Mouse (Mus musculus): ENCODE measurements around the gene Cyp2d22. TPM values are rescaled to one million over a fixed set of nuclear protein-coding genes. Genes with fewer than 3 reads are reported as not detected.
"Not testable (repeated sequence)": the region's sequence is repeated elsewhere in the genome, so short reads cannot be mapped to it uniquely, and the experiment has no call there.

Gene Cyp2d22
- total RNA-seq, 2 experiments from 2014 or later = 11.6 to 12.4 TPM

DNA sequence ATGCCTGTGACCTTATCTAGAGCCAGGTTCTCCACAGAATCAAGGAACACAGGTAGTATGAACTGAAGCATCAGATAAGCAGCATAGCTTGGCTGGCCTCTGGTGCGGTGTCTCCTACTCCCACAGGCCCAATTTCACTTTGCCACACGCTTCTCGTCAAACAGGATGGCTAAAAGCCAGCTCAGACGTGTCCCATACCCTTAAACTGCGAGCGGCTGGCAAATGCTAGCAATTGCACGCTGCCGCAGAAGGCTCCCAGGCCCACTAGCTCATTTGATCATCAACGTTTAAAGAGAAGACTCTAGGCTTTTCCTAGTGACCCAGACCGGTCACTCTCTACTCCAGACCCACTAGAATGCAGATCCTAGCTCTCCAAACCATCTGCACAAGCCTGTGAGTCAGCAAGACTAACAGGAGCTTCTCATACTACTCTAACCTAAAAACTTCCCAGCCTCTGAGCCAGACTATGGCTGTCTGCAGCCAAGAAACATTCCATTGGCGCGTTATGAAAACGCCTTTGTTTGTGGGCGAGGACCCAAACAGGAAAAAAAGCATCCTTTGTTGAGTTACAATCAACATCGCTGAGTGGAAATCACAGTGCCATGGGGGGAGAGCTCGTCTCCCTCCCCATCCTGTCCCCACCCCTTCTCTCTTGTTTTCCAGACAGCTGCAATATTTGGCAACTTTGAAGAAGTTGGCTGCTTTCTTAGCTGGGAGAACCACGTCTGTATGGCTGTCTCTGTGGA is 3.5 kb downstream of the Cyp2d22 start:
- DNase-seq (ENCODE audit: low spot score) = peak; percentile 82

GRCm38 (mm10) chr15:82375855-82376254 is 4.2 kb downstream of the Cyp2d22 start:
- no peak for DNase-seq (ENCODE audit: low spot score)

- DNase-seq (ENCODE audit: low spot score) = no peak
Measured at GRCm38 (mm10) chr15:82374437-82374836, 5.6 kb downstream of the Cyp2d22 start.

- DNase-seq (ENCODE audit: low spot score) = no peak
Measured at GRCm38 (mm10) chr15:82372991-82373390, 7.1 kb downstream of the Cyp2d22 start.

DNA sequence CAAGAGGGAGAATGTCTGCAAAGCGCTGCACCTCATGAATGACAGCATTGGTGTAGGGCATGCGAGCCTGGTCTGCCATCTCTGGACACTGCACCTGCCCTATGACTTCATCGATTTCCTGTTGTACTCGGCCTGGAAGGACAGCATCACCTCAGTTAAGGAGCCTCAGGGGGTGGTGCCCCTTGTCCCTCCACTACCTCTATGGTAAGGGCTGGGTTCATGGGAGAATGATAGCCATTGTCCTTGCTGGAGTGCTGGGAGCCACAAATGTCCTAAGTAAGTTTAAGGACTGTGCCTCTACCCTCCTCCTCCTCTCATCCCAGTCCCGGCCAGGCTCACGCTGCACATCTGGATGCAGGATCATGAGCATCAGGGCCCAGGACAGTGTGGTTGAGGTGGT is 7.6 kb downstream of the Cyp2d22 start:
- DNase-seq (ENCODE audit: low spot score) = no peak

DNA sequence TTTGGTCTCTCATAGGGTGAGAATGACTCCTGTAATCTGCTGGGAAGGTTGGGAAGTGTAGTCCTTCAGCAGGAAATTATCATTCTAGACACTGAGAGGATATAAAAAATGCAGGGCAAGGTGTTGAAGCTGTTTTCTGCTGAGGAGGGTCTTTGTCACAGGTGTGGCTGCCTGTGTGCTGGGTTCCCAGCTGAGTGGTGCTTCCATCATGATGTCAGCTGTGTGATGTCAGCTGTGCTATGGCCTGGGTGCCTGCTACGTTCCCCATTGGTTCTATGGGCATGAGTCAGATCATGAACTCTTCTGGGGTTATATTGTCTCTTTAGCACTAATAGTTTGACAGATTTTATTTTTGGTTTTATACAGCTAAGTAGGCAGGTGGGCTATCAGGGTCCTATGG is 11.2 kb downstream of the Cyp2d22 start:
- DNase-seq (ENCODE audit: low spot score) = no peak

DNA sequence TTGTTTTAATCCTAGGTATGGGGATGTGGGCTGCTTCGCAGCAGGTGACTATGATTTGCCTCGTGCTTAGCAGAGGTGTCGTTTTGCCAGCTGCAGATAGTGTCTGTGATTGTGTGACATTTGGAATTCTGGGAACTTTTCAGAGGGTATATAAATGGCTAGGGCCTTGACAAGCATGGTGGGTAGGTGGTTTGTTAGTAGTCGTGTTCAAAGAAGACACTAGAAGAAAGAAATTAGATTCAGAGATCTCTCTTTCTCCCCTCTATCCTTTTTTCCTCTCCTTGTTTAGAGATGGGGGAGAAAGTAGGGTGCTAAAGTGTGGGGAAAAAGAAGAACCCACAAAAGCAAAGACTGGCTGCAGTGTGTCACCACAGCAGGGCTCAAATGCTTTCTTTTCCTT is 11.9 kb downstream of the Cyp2d22 start:
- DNase-seq (ENCODE audit: low spot score) = no peak

GRCm38 (mm10) chr15:82364561-82364960 is 15.5 kb downstream of the Cyp2d22 start:
- not testable (repeated sequence) for DNase-seq (ENCODE audit: low spot score)

DNA sequence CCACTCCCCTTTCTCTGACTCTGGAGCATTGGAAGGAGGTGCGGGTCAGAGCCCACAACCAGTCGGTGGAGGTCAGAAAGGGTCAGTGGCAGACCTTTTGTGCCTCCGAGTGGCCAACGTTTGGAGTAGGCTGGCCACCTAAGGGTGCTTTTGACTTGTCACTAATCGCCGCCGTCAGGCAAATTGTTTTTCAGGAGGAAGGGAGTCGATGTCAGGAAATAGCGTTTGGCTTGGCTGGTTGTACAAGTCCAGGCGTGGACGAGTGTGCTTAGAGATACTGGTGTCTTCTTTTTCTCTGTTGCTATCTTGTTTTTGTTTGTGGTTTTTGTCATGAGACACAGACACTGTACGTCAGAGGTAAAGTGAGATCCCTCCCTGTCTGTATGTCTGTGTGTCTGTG is 16.3 kb downstream of the Cyp2d22 start:
- not testable (repeated sequence) for DNase-seq (ENCODE audit: low spot score)

DNA sequence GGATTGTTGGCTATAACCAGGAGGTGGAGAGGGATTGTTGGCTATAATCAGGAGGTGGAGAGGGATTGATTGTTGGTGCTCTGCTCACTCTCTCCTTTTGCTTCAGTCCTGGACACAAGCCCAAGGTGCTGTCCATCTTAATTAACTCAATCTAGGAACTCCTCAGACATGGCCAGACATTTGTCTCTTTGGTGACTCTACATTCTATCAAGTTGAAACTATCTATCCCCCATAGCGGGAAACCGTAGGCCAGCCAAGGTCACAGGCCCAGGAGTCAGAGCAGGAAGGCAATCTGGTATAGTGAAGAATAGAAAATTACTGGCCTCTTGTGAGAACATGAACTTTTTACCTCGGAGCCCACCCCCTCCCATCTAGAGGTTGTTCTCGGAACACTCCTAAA is 17.8 kb downstream of the Cyp2d22 start:
- no peak for DNase-seq (ENCODE audit: low spot score)

DNA sequence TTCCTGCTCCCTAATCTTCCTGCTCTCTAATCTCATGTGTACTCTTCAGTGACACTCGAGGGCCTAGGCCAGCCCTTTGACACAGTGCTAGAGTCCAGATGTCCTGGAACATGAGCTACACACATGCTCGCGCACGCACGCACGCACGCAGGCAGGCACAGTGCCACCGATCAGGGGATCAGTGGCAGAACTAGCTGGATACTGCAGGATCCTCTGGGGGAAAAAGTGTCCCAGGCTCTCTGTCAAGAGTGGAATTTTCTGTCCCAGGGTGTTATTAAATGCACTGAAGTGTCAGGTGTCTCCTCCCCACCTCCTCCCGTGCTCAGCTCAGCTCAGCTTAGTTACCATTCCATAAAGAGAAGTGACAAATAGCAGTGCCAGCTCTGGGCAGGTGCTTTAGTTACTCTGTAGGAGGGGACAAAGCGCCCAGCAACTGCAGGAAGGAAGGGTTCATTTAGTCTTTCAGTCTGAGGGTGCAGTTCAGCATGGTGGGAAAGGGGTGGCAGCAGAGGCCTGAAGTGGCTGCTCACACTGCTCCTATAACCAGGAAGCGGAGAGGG is 18.5 kb downstream of the Cyp2d22 start:
- peak; percentile 72 for DNase-seq (ENCODE audit: low spot score)

- no peak for DNase-seq (ENCODE audit: low spot score)
Measured at GRCm38 (mm10) chr15:82358431-82359260, 21.4 kb downstream of the Cyp2d22 start.

- DNase-seq (ENCODE audit: low spot score) = peak; percentile 98
Measured at GRCm38 (mm10) chr15:82354126-82354945, 25.7 kb downstream of the Cyp2d22 start, which contains the start of gene Ndufa6. Gene Ndufa6 (minus strand): TSS chr15:82354322.

DNA sequence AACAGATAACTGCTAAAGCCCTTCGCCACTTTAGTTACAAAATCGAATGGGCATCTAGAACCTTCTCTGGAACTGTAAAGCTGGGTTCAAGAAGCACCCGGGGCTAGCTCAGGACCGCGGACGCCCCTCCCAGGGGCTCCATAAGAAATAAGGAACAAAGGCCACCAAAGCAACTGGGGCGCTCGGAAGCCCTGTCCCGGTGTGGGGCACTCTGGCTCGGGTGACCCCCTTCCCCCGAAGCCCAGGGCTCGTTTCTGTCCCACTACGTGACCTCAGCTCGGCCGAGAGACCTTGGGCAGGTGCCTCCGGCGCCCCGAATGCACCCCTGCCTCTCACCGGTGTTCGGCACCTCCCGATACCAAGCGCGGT is 26.3 kb downstream of the Cyp2d22 start:
- no peak for DNase-seq (ENCODE audit: low spot score)

DNA sequence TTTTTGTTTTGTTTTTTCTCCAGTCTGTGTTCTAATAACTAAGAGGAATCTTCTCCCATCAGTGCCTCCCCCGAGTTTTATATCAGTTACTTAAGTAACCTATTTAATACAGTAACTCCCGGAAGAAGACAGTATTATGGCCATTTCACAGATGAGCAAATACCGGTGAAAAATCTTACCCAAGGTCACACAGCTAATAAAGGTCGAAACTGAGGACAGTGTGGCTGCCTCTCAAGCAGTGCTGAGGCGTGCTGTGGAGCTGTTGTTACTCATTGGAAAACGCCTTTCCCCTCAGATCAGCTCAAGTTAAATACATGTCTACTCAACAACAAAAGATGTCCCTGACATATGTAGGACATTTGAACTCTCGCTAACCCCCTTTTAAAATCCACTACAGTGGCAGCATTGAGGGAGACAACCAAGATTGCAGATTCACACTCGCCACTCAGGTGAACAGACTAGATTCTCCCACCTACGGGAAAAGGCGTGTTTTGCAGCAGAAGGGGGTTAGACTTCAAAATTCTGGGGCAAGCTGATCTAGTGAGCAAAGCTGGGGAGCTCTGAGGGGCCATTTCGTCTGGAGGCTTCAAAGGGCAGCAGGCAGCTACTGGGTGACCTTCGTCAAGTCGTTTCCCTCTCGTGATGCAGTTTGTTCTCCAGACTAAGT is 26.8 kb downstream of the Cyp2d22 start:
- no peak for DNase-seq (ENCODE audit: low spot score)

GRCm38 (mm10) chr15:82351480-82351879 is 28.6 kb downstream of the Cyp2d22 start:
- no peak for DNase-seq (ENCODE audit: low spot score)

DNA sequence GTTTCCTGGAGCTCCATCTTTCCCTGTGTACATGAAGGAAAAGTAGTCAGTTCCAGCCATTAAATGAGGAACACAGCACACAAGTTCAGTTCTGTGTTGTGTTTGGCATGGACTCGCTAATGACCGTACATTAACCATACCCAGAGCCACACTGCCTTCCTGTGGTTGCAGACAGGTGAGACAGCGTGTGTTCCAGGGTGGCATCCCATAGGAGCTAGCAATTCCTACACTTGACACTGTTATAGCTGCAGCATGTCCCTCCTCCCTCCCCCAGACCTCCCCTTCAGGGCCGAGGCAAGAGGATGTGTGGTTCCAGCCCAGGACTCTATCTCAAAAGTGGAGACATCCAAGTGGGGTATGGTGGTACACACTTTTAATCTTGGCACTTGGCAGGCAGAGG is 29.7 kb downstream of the Cyp2d22 start:
- no peak for DNase-seq (ENCODE audit: low spot score)

DNA sequence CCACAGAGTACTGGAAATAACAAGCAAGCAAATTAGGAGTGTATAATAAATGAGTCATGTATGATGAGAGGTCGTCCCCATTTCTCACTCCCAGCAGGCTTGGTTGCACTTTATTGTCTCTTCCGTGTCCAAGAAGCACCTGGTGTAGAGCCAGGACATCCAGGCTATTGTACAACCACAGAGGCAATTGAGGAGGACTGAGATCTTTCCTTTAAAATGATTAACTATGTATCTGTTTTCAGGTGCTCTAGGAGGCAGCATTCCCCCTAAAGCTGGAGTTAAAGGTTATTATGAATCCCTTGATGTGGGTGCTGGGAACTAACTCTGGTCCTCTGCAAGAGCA is 31.1 kb downstream of the Cyp2d22 start:
- no peak for DNase-seq (ENCODE audit: low spot score)

DNA sequence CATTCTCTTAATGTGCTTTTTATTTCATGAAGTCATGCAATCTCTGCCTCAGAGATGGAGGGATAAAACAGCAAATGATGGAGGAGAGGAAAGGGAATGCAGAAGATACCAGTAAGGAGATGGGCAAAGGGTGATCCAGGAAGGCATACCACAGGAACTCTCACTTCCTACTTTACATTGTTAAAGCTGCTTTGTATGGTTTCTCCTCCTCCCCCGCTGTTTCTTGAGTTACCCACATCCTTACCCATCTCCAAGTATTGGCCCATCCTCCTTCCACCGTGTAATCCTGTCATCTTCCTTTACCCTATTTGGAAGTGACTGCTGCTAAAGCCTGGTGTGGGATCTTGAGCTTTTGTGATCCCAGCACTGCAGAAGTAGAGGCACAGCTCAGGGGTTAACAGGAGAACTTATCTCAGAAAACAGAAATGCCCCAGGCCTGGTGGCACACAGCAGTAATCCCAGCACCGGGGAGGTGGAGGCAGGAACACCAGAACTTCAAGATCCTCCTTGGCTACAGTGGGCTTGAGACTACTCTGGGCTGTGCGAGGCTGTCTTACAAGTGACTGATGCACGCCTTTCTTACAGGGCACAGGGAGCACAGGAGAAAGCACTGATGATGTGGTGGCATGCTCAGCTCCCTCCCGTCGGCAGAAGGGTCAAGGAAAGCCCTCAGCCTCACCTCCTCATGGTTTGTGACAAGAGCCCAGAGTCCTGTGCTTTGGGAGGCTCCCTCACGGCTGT is 31.6 kb downstream of the Cyp2d22 start:
- no peak for DNase-seq (ENCODE audit: low spot score)

DNA sequence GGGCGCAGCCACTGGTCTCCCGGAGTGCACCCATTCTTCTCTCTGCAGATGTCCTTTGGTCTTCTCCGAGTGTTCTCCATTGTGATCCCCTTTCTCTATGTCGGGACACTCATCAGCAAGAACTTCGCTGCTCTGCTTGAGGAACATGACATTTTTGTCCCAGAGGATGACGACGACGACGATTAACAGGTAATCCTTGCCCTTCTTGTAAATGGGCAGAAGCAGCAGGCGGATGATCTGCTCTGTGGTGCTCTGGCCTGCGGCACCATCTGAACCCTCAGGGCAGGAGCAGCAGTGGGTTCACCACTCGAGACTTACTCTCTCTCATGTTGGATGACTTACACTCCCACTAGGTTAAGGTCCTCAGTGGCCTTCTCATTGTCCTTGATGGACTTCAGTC is 32.2 kb downstream of the Cyp2d22 start:
- no peak for DNase-seq (ENCODE audit: low spot score)

- no peak for DNase-seq (ENCODE audit: low spot score)
Measured at GRCm38 (mm10) chr15:82347303-82347676, 32.8 kb downstream of the Cyp2d22 start.

Data from gastrocnemius, adult 18-20 months (tissue).